Mouse (Mus musculus) spleen, adult 2 months (tissue): Measurements from ENCODE around the gene Tvp23b.

Experiments used
- CTCF ChIP-seq: fragments of 200-500 bp; IDR thresholded peaks from 2 replicates; pipeline ENCODE4 v1.5.1; 2011; ENCODE audit warnings: mild to moderate bottlenecking, inconsistent platforms; ENCODE audit not compliant: insufficient read depth, insufficient read length, insufficient replicate concordance; ENCODE audit errors: extremely low read depth
- POLR2A ChIP-seq: fragments of 200-500 bp; IDR thresholded peaks from 2 replicates; pipeline ENCODE4 v1.6.1; 2011; ENCODE audit warnings: low read depth, low read length, inconsistent platforms

- TF ChIP-seq CTCF (no peak), POLR2A (no peak)
These were observed 10.1 kb upstream of the Tvp23b start for GRCm38 (mm10) chr11:62869201-62869600.
